Mouse (Mus musculus) stomach, embryonic 16.5 days (tissue): Measurements from ENCODE around the gene Stat6. TPM values are rescaled to one million over a fixed set of nuclear protein-coding genes. Genes with fewer than 3 reads are reported as not detected.

Experiments
- ATAC-seq: fragments of 200-750 bp; cut with Nextera tagmentation; 2 replicates; pipeline ENCODE4 v1.8.0; 2017; ENCODE audit warnings: moderate number of reproducible peaks, moderate TSS enrichment; ENCODE audit not compliant: insufficient read depth, low FRiP score
- H3K27ac ChIP-seq: fragments of 300-500 bp; sonication (generic); 2 replicates; pipeline ENCODE4 v1.5.1; 2014; ENCODE audit warnings: low read length
- H3K27me3 ChIP-seq: fragments of 300-500 bp; sonication (generic); 2 replicates; pipeline ENCODE4 v1.6.1; 2014; ENCODE audit warnings: low read length, control low read depth, mixed read lengths; ENCODE audit not compliant: control insufficient read depth, insufficient read depth
- H3K36me3 ChIP-seq: fragments of 300-500 bp; sonication (generic); 2 replicates; pipeline ENCODE4 v1.6.1; 2014; ENCODE audit warnings: low read length; ENCODE audit not compliant: control insufficient read depth, insufficient read depth
- H3K4me1 ChIP-seq: fragments of 300-500 bp; sonication (generic); 2 replicates; pipeline ENCODE4 v1.6.1; 2014; ENCODE audit warnings: low read length, control low read depth, mixed read lengths; ENCODE audit not compliant: control insufficient read depth, insufficient read depth
- H3K4me2 ChIP-seq: fragments of 300-500 bp; sonication (generic); 2 replicates; pipeline ENCODE4 v1.6.1; 2014; ENCODE audit warnings: low read depth, low read length, mixed read lengths
- H3K4me3 ChIP-seq: fragments of 300-500 bp; sonication (generic); replicated peaks from 2 replicates; pipeline ENCODE4 v1.5.1; 2014; ENCODE audit warnings: mild to moderate bottlenecking, low read length
- H3K9ac ChIP-seq: fragments of 300-500 bp; sonication (generic); 2 replicates; pipeline ENCODE4 v1.6.1; 2014; ENCODE audit warnings: low read length
- H3K9me3 ChIP-seq: fragments of 300-500 bp; sonication (generic); replicated peaks from 2 replicates; pipeline ENCODE4 v1.6.1; 2016; ENCODE audit warnings: low read length, control low read depth; ENCODE audit not compliant: control insufficient read depth
- WGBS: fragments of 180-500 bp; shearing (Covaris S2); extraction: QIAGEN DNeasy Blood & Tissue Kit; methylation state at CpG from one replicate; pipeline ENCODE4 v1.1.7; 2014; 5-methylcytosine and 5-hydroxymethylcytosine counted together
- polyA plus RNA-seq: library from polyadenylated mRNA; unstranded; fragments of >200 nt; fragmentation: Nextera tagmentation; extraction: Ambion mirVana; gene quantifications from 2 replicates; pipeline ENCODE4 v1.2.1, GENCODE M21; 2015

Stat6 gene
- polyA plus RNA-seq, 1 experiment from 2014 or later = 49.7 TPM

DNA sequence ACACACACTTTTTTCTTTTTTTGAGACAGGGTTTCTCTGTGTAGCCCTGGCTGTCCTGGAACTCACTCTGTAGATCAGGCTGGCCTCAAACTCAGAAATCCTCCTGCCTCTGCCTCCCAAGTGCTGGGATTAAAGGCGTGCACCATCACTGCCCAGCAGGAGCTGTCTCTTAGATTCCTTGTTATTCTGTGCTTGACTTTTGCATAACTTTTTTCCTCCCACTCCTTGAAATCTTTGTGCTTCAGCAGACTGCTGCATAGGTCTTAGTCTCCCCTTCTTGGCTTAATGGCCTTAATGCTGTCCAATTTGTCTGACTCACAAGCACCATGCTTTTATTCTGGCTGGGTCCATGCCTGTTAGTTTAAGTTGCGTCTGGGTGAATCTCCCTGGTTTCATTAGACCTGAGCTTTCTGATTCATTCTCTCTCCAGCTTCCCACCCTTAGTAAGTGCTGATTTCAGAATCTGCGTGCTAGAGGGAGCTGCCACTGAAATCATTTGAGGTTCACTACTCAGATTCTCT is 66.1 kb downstream of the Stat6 start:
- WGBS = 79% methylated on average over 3 of the region's 3 CpGs
- no peaks in the 10 kb centered on the region for H3K27me3 ChIP-seq

DNA sequence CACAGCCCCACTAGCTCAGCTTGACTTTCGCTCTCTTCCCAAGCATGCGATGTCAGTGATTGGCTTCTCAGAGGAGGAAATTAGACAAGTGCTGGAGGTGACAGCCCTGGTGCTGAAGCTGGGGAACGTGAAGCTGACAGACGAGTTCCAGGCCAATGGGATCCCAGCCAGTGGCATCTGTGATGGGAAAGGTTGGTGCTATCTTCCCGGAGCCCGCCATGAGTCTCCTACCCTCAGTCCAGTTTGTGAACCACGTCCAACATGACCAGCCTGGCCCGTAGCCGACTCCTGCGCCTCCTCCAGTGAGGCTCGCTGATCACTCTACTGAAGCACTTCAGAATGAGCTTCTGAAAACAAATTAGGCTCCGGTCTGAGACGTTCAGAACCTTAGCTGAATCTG is 67.5 kb downstream of the Stat6 start:
- Histone ChIP-seq H3K36me3 (no peaks in the 10 kb centered on the region), H3K4me2 (no peak overlapping the region), H3K9me3 (no peaks in the 10 kb centered on the region), H3K27me3 (no peaks in the 10 kb centered on the region), H3K4me1 (no peaks in the 10 kb centered on the region), H3K9ac (no peak overlapping the region), H3K4me3 (no peak overlapping the region), H3K27ac (no peak overlapping the region)
- 74% methylated on average over 13 of the region's 13 CpGs for WGBS
- no peak for ATAC-seq

More for the DNA sequence above, 66.1 kb downstream of the Stat6 start:
- ATAC-seq = no peak
- no peaks in the 10 kb centered on the region for H3K4me1 ChIP-seq
- no peaks in the 10 kb centered on the region for H3K36me3 ChIP-seq
- H3K27ac ChIP-seq = no peak overlapping the region
- no peak overlapping the region for H3K4me3 ChIP-seq
- H3K9me3 ChIP-seq = no peaks in the 10 kb centered on the region
- H3K4me2 ChIP-seq = no peak overlapping the region
- no peak overlapping the region for H3K9ac ChIP-seq

Other genes with a start within 250 kb of the Stat6 start
- gene Stac3, start 141.3 kb upstream of the Stat6 start, polyA plus RNA-seq = 0.70 and 5.5 TPM in 2 replicates
- 192 and 231 TPM in 2 replicates for gene Ndufa4l2, start 128.0 kb upstream of the Stat6 start, polyA plus RNA-seq
- gene Shmt2, start 120.5 kb upstream of the Stat6 start, polyA plus RNA-seq = 152 and 163 TPM in 2 replicates
- 3.4 and 4.6 TPM in 2 replicates for gene Nxph4, start 108.4 kb upstream of the Stat6 start, polyA plus RNA-seq
- 95.6 and 102 TPM in 2 replicates for gene Lrp1, start 21.8 kb upstream of the Stat6 start, polyA plus RNA-seq
- gene Nemp1, start 23.9 kb downstream of the Stat6 start, polyA plus RNA-seq = 8.8 and 10.0 TPM in 2 replicates
- gene Nab2, start 25.6 kb downstream of the Stat6 start, polyA plus RNA-seq = 9.9 and 10.1 TPM in 2 replicates
- gene Myo1a, start 62.2 kb downstream of the Stat6 start, polyA plus RNA-seq = 24.5 and 28.6 TPM in 2 replicates
- gene Tac2, start 81.5 kb downstream of the Stat6 start, polyA plus RNA-seq = 0.72 and 1.8 TPM in 2 replicates
- gene Zbtb39, start 96.6 kb downstream of the Stat6 start, polyA plus RNA-seq = 2.0 and 2.2 TPM in 2 replicates
- 2.7 and 2.8 TPM in 2 replicates for gene Gpr182, start 108.7 kb downstream of the Stat6 start, polyA plus RNA-seq
- 0.10 and 0.11 TPM in 2 replicates for gene Rdh1, start 116.7 kb downstream of the Stat6 start, polyA plus RNA-seq
- gene Rdh16f1, start 116.8 kb downstream of the Stat6 start, polyA plus RNA-seq = 0.23 TPM in 1 of 2 replicates, not detected in the other
- 0.06 and 0.16 TPM in 2 replicates for gene Rdh9, start 133.4 kb downstream of the Stat6 start, polyA plus RNA-seq
- not detected in 2 replicates for gene Rdh16, start 158.2 kb downstream of the Stat6 start, polyA plus RNA-seq
- gene Rdh19, start 206.9 kb downstream of the Stat6 start, polyA plus RNA-seq = not detected in 2 replicates
- gene Rdh16f2, start 223.5 kb downstream of the Stat6 start, polyA plus RNA-seq = 0.10 TPM in 1 of 2 replicates, not detected in the other
- 0.40 and 0.57 TPM in 2 replicates for gene Rdh7, start 245.8 kb downstream of the Stat6 start, polyA plus RNA-seq